Mouse (Mus musculus) lung, embryonic 16.5 days (tissue): ENCODE data around the gene Cpne1. TPM values are rescaled to one million over a fixed set of nuclear protein-coding genes. Genes with fewer than 3 reads are reported as not detected.

Experiments used
- polyA plus RNA-seq: library from polyadenylated mRNA; unstranded; fragments of >200 nt; fragmentation: Nextera tagmentation; extraction: Ambion mirVana; gene quantifications from 2 replicates; pipeline ENCODE4 v1.2.1, GENCODE M21; 2015

The Cpne1 gene
- polyA plus RNA-seq, 1 experiment from 2014 or later, result 75.1 TPM

Other genes with a start within 250 kb of the Cpne1 start
- 59.6 and 64.9 TPM in 2 replicates for gene Uqcc1, start 181.7 kb downstream of the Cpne1 start, polyA plus RNA-seq
- not detected in 2 replicates for gene Gm15557, start 171.2 kb downstream of the Cpne1 start, polyA plus RNA-seq
- 0.23 and 0.33 TPM in 2 replicates for gene Gdf5, start 166.6 kb downstream of the Cpne1 start, polyA plus RNA-seq
- gene Cep250, start 155.5 kb downstream of the Cpne1 start, polyA plus RNA-seq, result 16.3 and 17.6 TPM in 2 replicates
- gene 6430550D23Rik, start 104.0 kb downstream of the Cpne1 start, polyA plus RNA-seq, result 1.5 and 1.6 TPM in 2 replicates
- gene Ergic3, start 103.9 kb downstream of the Cpne1 start, polyA plus RNA-seq, result 224 and 242 TPM in 2 replicates
- not detected in 2 replicates for gene Fer1l4, start 59.0 kb downstream of the Cpne1 start, polyA plus RNA-seq
- 1.9 and 2.5 TPM in 2 replicates for gene Spag4, start 46.8 kb downstream of the Cpne1 start, polyA plus RNA-seq
- gene Rbm12, start within 50 bp of the Cpne1 start, polyA plus RNA-seq, result 24.6 and 31.3 TPM in 2 replicates
- gene Gm28036, start 15.1 kb upstream of the Cpne1 start, polyA plus RNA-seq, result 20.7 and 21.4 TPM in 2 replicates
- 338 and 368 TPM in 2 replicates for gene Romo1, start 32.1 kb upstream of the Cpne1 start, polyA plus RNA-seq
- 41.0 and 43.6 TPM in 2 replicates for gene Nfs1, start 32.2 kb upstream of the Cpne1 start, polyA plus RNA-seq
- 628 and 645 TPM in 2 replicates for gene Rbm39, start 68.3 kb upstream of the Cpne1 start, polyA plus RNA-seq
- 62.8 and 70.6 TPM in 2 replicates for gene Phf20, start 84.5 kb upstream of the Cpne1 start, polyA plus RNA-seq
- gene Cnbd2, start 200.3 kb upstream of the Cpne1 start, polyA plus RNA-seq, result 3.8 and 4.4 TPM in 2 replicates
- 39.1 and 53.6 TPM in 2 replicates for gene Scand1, start 200.7 kb upstream of the Cpne1 start, polyA plus RNA-seq